Mouse (Mus musculus) left cerebral cortex, adult 2 months (tissue): ENCODE results near the gene Fzd1. TPM values are rescaled to one million over a fixed set of nuclear protein-coding genes. Genes with fewer than 3 reads are reported as not detected.
A peak's percentile ranks its signal among the peaks of the same experiment; 100 is the strongest.

Source experiments
- DNase-seq, 2 experiments: peaks; one replicate each; pipeline ENCODE4 v3.0.0; 2021 to 2022; ENCODE audit warnings: low spot score in 2 of 2, mixed read lengths in 1 of 2; ENCODE audit errors: extremely low spot score in 1 of 2
- H3K27ac ChIP-seq: fragments of 200-600 bp; 2 replicates; pipeline ENCODE4 v1.8.1; 2022
- H3K4me3 ChIP-seq: fragments of 200-600 bp; 2 replicates; pipeline ENCODE4 v1.8.1; 2022
- CTCF ChIP-seq: fragments of 200-600 bp; IDR thresholded peaks from 2 replicates; pipeline ENCODE4 v1.8.1; 2022; ENCODE audit warnings: antibody characterized with exemption, mild to moderate bottlenecking, moderate library complexity
- intact Hi-C: fragments of 180-260 bp; cut with DNase I; formaldehyde crosslinking; loops from one replicate; pipeline ENCODE4 v1.15.1; 2025
- total RNA-seq, 2 experiments: library from RNA; stranded (reverse); gene quantifications; 2 replicates each; pipeline ENCODE4 v1.2.3; 2021

Gene Fzd1
- total RNA-seq, 2 experiments from 2014 or later = 13.6 to 15.6 TPM

GRCm38 (mm10) chr5:4770609-4771008 is 12.8 kb upstream of the Fzd1 start:
- intact Hi-C loops = no loop called here
- H3K4me3 ChIP-seq = no peak overlapping the region
- no peak for DNase-seq
- no peak for TF ChIP-seq CTCF
- H3K27ac ChIP-seq = no peak overlapping the region

- intact Hi-C loops = no loop called here
- no peak for TF ChIP-seq CTCF
- Histone ChIP-seq H3K27ac (no peak overlapping the region), H3K4me3 (no peak overlapping the region)
- no peak for DNase-seq
These were observed 10.1 kb upstream of the Fzd1 start for GRCm38 (mm10) chr5:4767896-4768295.

GRCm38 (mm10) chr5:4766719-4767118 is 8.9 kb upstream of the Fzd1 start:
- intact Hi-C loops = no loop called here
- DNase-seq = no peak
- H3K4me3 ChIP-seq = no peak overlapping the region
- H3K27ac ChIP-seq = no peak overlapping the region
- no peak for TF ChIP-seq CTCF

- intact Hi-C loops = no loop called here
- no peak overlapping the region for H3K4me3 ChIP-seq
- no peak for DNase-seq
- no peak for TF ChIP-seq CTCF
- no peak overlapping the region for H3K27ac ChIP-seq
These were observed 4.1 kb upstream of the Fzd1 start for GRCm38 (mm10) chr5:4761891-4762290.

- no peak for DNase-seq
- intact Hi-C loops = loop anchor here (2.0 to 5.0 kb wide), 4 partner anchors 109 to 496 kb away; no protein-coding TSS in a partner anchor
- H3K27ac ChIP-seq = peak overlapping the region; percentile 74
- TF ChIP-seq CTCF = no peak
- peak overlapping the region; percentile 86 for H3K4me3 ChIP-seq
These were observed 671 bp upstream of the Fzd1 start for GRCm38 (mm10) chr5:4758331-4759080.

GRCm38 (mm10) chr5:4756871-4757711 is 744 bp downstream of the Fzd1 start:
- peak; percentile 41 to 58 for DNase-seq
- Histone ChIP-seq H3K27ac (peak overlapping the region; percentile 82), H3K4me3 (peak overlapping the region; percentile 86)
- no peak for TF ChIP-seq CTCF
- intact Hi-C loops = loop anchor here (5.0 kb wide), 3 partner anchors 110 to 260 kb away; no protein-coding TSS in a partner anchor

GRCm38 (mm10) chr5:4756001-4756681 is 1.7 kb downstream of the Fzd1 start:
- intact Hi-C loops = loop anchor here (5.0 kb wide), 3 partner anchors 111 to 259 kb away; no protein-coding TSS in a partner anchor
- peak; percentile 18 to 26 for DNase-seq
- Histone ChIP-seq H3K4me3 (peak overlapping the region; percentile 86), H3K27ac (no peak overlapping the region)
- no peak for TF ChIP-seq CTCF

GRCm38 (mm10) chr5:4755326-4755725 is 2.5 kb downstream of the Fzd1 start:
- no peak for TF ChIP-seq CTCF
- intact Hi-C loops = loop anchor here (5.0 kb wide), 3 partner anchors 112 to 258 kb away; no protein-coding TSS in a partner anchor
- Histone ChIP-seq H3K27ac (no peak overlapping the region), H3K4me3 (no peak overlapping the region; the same call in 1 of the 2 replicates)
- DNase-seq = no peak

- Histone ChIP-seq H3K4me3 (peak overlapping the region; percentile 13), H3K27ac (no peak overlapping the region)
- no peak for DNase-seq
- no peak for TF ChIP-seq CTCF
- intact Hi-C loops = loop anchor here (5.0 kb wide), 3 partner anchors 113 to 257 kb away; no protein-coding TSS in a partner anchor
These were observed 3.0 kb downstream of the Fzd1 start for GRCm38 (mm10) chr5:4754701-4755281.

- no peak overlapping the region for H3K4me3 ChIP-seq
- no peak for TF ChIP-seq CTCF
- intact Hi-C loops = no loop called here
- H3K27ac ChIP-seq = no peak overlapping the region
- DNase-seq = no peak
These were observed 4.7 kb downstream of the Fzd1 start for GRCm38 (mm10) chr5:4753161-4753560.

- intact Hi-C loops = no loop called here
- Histone ChIP-seq H3K27ac (no peak overlapping the region), H3K4me3 (no peak overlapping the region)
- no peak for TF ChIP-seq CTCF
- DNase-seq = no peak
These were observed 15.1 kb downstream of the Fzd1 start for GRCm38 (mm10) chr5:4742722-4743121.
